Mouse (Mus musculus): ENCODE data around the gene Hddc3.
"Not testable (repeated sequence)": the region's sequence is repeated elsewhere in the genome, so short reads cannot be mapped to it uniquely, and the experiment has no call there.

Gene Hddc3

GRCm38 (mm10) chr7:80342858-80343257 is at the start of gene Hddc3:
Hddc3 (plus strand) TSS chr7:80343104.
- peak; percentile 88 for DNase-seq (ENCODE audit: low spot score)

- peak; percentile 99 for DNase-seq (ENCODE audit: low spot score)
Measured at GRCm38 (mm10) chr7:80294062-80294763, 48.7 kb upstream of the Hddc3 start, which contains the start of gene Prc1. Prc1 (plus strand) TSS chr7:80294450.

DNA sequence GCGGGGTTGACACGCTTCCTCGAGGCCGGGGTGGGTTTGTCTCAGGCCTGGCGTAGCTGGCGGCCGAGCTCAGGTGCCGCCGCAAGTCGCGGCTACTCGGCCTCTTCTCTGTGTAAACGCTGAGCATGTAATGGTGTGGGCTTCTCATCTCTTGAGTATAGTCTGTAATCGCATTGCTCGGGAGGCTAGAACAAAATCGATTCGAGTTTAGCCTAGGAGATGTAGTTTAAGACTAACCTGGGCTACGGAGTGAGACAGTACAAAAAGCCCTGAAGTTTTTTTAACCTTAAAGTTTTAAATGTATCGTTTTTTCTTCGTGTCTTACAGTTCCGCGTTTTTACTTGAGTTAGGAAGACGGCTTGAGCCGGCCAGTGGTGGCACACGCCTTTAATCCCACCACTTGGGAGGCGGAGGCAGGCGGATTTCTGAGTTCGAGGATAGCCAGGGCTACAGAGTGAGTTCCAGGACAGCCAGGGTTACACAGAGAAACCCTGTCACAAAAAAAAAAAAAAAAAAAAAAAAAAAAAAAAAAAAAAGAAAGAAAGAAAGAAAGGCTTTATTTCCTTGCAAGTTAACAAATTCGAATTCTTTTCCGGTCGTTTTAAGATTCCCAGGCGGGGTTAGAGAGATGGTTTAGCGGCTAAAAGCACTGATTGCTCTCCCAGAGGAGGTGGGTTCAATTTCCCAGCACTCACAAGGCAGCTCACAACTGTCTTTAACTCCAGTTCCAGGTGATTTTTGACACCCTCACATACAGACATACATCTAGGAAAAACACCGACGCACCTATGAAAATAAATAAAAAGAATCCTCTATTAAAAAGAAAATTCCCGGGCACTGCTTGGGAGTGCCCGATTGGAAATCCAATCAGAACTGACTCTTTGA is 47.9 kb upstream of the Hddc3 start:
- peak; percentile 73 for DNase-seq (ENCODE audit: low spot score)

DNA sequence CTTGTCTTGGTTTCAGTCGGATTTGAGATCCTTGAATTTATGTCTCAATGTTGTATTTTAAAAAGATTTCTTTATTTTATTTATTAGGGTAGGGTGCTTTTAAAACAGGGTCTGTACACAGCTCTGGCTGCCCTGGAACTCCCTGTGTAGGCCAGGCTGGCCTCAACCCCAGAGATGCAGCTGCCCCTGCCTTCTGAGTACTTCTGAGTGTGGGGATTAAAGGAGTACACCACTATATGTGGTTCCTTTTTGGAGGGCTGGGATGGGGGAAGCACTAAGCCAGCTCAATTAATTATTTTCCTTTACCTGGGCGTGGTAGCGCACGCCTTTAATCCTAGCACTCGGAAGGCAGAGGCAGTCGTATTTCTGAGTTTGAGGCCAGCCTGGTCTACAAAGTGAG is 46.4 kb upstream of the Hddc3 start:
- DNase-seq (ENCODE audit: low spot score), result no peak

DNA sequence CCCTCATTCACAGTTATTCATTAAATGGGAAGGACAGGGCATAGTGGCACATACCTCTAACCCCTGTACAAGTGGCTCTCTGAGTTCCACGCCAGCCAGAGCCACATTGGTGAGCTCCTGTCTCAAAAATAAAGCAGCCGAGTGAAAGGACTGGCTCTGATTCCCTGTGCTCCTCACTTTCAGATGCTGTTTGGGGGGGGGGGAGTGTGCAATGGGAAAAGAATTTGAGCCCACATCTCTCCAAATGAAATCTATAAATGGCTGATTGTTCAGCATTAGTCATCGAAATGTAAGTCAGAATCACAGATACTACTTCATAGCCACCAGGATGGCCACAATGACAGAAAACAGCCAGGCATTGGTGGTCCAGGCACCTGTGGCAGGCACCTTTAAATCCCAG is 45.9 kb upstream of the Hddc3 start:
- DNase-seq (ENCODE audit: low spot score), result no peak

- DNase-seq (ENCODE audit: low spot score), result no peak
Measured at GRCm38 (mm10) chr7:80298754-80299153, 44.1 kb upstream of the Hddc3 start.

DNA sequence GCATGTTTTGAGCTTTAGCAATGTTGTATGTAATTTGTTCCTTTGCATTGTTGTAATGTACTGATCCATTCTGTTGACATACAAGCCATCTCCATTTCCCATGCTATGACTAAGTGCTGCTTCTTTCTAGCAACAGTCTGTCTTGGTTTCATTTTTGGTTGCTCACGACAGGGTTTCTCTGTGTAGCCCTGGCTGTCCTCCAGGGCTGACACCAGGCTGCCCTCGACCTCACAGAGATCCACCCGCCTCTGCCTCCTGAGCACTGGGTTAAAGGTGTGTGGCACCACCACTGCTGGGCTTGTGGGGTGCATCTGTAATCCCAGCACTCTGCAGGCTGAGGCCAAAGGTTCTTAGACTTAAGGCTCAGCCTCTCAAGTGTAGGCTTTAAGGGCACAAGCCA is 43.3 kb upstream of the Hddc3 start:
- no peak for DNase-seq (ENCODE audit: low spot score)

DNA sequence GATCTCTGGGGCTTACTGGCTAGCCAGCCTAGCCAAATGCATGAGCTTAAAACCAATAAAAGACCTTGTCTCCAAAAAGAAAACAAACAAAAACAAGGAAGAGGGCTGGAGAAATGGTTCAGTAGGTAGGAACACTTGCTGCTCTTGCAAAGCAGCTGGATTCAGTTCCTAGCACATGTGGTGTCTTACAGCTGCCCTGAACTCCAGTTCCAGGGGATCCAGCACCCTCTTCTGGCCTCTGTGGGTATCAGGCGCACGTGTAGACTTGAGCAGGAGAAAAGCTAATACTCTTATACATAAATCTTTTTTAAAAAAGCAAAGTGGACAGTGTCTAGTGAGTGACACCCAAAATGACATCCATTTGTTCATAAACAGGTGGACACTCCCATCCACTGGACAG is 41.4 kb upstream of the Hddc3 start:
- DNase-seq (ENCODE audit: low spot score), result no peak

DNA sequence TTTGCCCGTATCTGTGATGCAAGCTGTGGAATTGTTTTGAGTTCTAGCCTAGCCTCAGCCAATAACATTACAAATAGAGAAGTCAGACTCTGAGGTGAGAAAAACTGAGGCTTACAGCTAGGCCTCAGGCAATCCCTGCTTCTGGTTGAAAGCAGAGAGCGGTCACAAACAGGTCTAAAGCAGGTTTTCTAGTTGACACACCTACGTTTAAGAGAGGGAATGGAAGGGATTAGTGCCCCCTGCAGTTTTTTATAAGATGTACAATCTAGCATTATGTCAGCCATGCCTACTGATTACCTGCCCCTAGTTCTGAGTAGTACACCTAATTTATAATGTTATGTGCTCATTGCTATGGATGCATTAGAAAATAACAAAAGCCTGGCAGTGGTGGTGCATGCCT is 35.1 kb upstream of the Hddc3 start:
- DNase-seq (ENCODE audit: low spot score), result no peak

- no peak for DNase-seq (ENCODE audit: low spot score)
Measured at GRCm38 (mm10) chr7:80310771-80311170, 32.1 kb upstream of the Hddc3 start.

- DNase-seq (ENCODE audit: low spot score), result no peak
Measured at GRCm38 (mm10) chr7:80315733-80316132, 27.2 kb upstream of the Hddc3 start.

DNA sequence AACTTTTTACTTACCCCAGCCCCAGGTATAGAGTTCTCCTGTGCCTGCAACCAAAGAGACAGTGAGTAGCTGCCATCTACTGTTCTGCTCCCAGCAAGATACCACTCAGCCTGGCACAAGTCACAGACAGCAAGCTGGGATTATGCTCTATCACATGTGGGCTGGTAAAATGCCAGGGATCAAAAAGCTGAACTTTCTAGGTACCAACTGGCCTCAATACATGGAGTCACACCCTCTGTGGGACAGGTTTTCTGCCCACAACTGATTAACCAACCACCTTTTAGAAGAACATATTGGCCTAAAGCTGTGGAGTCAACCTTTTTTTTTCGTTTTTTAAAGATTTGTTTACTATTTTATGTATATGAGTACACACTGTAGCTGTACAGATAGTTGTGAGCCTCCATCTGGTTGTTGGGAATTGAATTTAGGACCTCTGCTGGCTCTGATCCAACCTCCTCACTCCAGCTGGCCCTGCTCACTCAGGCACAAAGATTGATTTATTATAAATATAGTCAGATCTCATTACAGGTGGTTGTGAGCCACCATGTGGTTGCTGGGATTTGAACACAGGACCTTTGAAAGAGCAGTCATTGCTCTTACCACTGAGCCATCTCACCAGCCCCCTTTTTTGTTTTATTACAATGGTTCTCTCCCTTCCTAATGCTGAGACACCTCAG is 25.3 kb upstream of the Hddc3 start:
- no peak for DNase-seq (ENCODE audit: low spot score)

- DNase-seq (ENCODE audit: low spot score), result no peak
Measured at GRCm38 (mm10) chr7:80318670-80319069, 24.2 kb upstream of the Hddc3 start.

DNA sequence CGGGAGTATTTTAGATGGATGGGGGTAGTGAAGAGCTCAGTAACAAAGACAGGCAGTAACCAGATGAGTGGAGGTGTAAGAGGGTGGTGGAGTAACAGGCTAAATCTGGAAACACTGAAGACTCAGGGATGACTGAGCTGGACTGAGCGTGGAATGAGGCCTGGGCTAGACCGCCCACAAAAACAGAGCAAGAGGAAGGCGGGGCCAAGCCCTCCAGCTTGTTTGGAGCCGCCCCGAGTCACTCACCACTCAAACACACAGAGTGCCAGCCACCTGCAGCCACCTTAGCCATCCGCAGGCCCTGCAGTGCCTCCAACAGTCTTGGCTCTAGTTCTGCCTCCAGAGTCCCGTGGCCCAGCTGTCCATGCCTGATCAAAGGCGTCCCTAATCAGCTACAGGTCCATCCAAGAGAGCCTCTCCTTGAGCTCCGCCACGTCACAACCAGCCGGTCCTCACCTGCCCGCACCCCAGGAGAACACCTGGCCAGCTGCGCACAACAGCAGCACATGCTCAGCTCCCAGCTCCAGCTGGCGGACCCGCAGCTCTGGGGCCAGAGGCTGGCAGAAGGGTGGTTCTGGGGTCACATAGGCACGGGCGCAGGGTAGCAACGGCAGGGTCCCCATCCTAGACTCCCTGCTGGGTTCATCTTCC is 22.9 kb upstream of the Hddc3 start:
- DNase-seq (ENCODE audit: low spot score), result no peak

GRCm38 (mm10) chr7:80323336-80323735 is 19.6 kb upstream of the Hddc3 start:
- DNase-seq (ENCODE audit: low spot score), result peak; percentile 50

DNA sequence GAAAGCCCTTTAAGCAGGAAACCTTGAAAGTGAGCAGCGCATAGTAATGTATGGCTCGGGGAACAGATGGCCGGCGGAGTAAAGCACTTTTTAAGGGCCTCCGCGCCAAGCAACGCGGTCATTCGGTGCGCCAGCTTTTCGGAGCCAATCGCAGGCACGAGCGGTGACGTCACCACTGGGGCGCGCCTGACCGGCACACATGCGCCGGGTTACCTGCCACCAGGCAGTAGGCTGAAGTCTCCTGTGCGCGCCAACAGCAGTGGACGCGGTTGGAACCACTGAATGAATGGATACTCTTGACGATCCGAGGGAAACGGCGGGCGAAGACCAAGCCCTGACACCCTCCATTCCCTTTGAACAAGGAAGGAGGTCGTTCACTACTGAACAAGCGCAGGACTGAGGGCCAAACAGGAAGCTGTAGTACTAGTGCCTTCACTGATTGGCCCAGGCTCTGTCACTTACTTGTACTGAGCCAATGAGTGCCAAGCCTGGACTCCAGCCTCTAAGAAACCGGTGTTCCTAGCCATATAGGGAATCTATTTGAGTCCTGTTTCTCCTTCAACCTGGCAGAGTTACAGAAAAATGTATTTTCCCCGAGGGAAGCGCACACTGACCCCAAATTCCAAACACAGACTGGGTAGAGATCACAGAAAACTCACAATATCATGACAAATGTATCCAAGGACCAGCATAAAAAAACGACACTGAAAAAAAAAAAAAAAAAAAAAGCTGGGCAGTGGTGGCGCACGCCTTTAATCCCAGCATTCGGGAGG is 18.7 kb upstream of the Hddc3 start, which contains the start of gene Rccd1:
Rccd1 (minus strand) TSS at position 412 of the 773 bp plus-strand sequence.
- DNase-seq (ENCODE audit: low spot score), result peak; percentile 97

GRCm38 (mm10) chr7:80324816-80325119 is 18.1 kb upstream of the Hddc3 start:
- DNase-seq (ENCODE audit: low spot score), result not testable (repeated sequence)

DNA sequence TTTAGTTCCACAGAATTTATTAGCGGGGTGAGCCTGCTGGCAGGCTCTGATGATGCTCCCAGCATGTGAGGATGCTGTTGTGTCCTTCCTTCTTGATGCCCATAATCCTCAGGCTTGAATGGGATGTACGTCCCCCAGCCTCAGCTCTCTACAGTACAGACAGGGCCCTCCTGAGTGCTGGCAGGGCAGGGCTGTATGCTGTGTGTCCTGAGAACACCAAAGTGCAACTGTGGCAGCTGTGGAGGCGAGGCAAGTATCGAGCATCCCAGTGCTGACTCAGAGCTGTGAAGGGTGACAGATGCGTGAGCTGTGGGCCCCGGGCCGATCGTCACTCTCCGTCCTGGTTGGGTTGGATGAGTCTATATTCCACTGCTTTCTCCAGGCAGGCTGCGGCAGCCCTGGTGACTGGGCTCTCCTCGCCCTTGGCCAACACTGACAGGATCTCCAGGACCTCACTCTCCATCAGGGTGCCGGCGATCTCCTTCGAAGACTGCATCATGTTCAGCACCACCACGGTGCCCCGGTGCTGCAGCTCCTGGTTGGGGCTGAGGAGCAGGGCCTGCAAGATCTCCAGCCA is 17.5 kb upstream of the Hddc3 start:
- no peak for DNase-seq (ENCODE audit: low spot score)

DNA sequence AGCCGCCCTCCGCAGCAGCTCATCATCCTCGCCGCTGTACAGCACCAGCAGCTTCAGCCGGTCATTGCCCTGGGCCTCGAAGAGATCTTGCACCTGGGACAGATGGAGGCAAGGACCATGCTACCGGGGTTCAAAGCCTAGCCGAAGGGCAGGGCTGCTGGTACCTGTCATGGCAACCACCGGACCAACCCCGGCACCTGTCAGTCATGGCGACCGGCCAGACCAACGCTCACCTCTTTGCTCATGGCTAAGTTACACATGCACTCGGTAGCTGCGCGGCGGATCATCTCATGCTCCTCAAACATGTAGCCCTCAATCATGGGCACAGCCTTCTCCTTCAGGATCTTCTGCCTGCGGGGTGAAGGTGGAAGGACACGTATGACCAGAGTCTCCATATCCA is 16.8 kb upstream of the Hddc3 start:
- DNase-seq (ENCODE audit: low spot score), result no peak

GRCm38 (mm10) chr7:80330278-80330677 is 12.6 kb upstream of the Hddc3 start:
- DNase-seq (ENCODE audit: low spot score), result no peak

DNA sequence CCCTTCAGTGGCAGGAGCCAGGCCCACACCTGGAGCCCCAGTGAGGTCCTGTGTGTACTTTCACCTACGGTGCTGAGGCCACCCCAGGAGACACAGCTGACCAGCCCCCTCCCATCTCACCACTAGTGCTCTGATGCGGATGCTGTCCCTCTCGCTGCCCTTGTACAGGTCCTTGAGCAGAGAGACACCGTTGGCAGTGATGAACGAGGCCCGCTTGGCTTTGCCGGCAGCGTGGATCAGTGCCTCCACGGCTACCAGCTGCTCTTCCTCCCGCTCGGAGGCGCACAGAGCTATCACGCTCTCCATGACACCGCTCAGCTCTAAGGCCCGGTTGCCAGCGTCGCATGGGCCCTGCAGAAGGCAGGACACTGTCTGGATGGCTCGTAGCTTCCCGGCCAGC is 11.5 kb upstream of the Hddc3 start:
- DNase-seq (ENCODE audit: low spot score), result no peak
